Mouse (Mus musculus): ENCODE measurements around the gene Nr2c2. TPM values are rescaled to one million over a fixed set of nuclear protein-coding genes. Genes with fewer than 3 reads are reported as not detected.
A peak's percentile ranks its signal among the peaks of the same experiment; 100 is the strongest.
"Not testable (repeated sequence)": the region's sequence is repeated elsewhere in the genome, so short reads cannot be mapped to it uniquely, and the experiment has no call there.

The Nr2c2 gene
- polyA plus RNA-seq, 1 experiment from 2014 or later = 16.0 TPM

GRCm38 (mm10) chr6:92071121-92071839 lies 19.9 kb upstream of the Nr2c2 start:
- no peaks in the 10 kb centered on the region for H3K4me1 ChIP-seq (ENCODE audit: control insufficient read depth, insufficient read depth, low read depth, low read length)
- no peaks in the 10 kb centered on the region for H3K9me3 ChIP-seq (ENCODE audit: control insufficient read depth, low read length)
- H3K4me3 ChIP-seq (ENCODE audit: low read length) = no peak overlapping the region
- no peak overlapping the region for H3K27ac ChIP-seq (ENCODE audit: low read depth, low read length)
- no peak for ATAC-seq
- no peak overlapping the region for H3K4me2 ChIP-seq (ENCODE audit: low read length)
- H3K36me3 ChIP-seq (ENCODE audit: control insufficient read depth, insufficient read depth, low read length) = no peaks in the 10 kb centered on the region
- H3K9ac ChIP-seq (ENCODE audit: low read depth, low read length) = no peak overlapping the region
- WGBS = 52% methylated on average over 15 of the region's 15 CpGs
- no peaks in the 10 kb centered on the region for H3K27me3 ChIP-seq (replicated peaks; ENCODE audit: control insufficient read depth, insufficient read depth, low read length)

- H3K4me2 ChIP-seq (ENCODE audit: low read length) = no peak overlapping the region
- H3K9me3 ChIP-seq (ENCODE audit: control insufficient read depth, low read length) = no peaks in the 10 kb centered on the region
- no peak for ATAC-seq
- no peaks in the 10 kb centered on the region for H3K27me3 ChIP-seq (replicated peaks; ENCODE audit: control insufficient read depth, insufficient read depth, low read length)
- no peak overlapping the region for H3K9ac ChIP-seq (ENCODE audit: low read depth, low read length)
- no peak overlapping the region for H3K4me3 ChIP-seq (ENCODE audit: low read length)
- no peaks in the 10 kb centered on the region for H3K36me3 ChIP-seq (ENCODE audit: control insufficient read depth, insufficient read depth, low read length)
- 92% methylated on average over 2 of the region's 2 CpGs for WGBS
- H3K27ac ChIP-seq (ENCODE audit: low read depth, low read length) = no peak overlapping the region
- H3K4me1 ChIP-seq (ENCODE audit: control insufficient read depth, insufficient read depth, low read depth, low read length) = no peaks in the 10 kb centered on the region
These were observed 10.5 kb upstream of the Nr2c2 start for GRCm38 (mm10) chr6:92080730-92081129.

GRCm38 (mm10) chr6:92082756-92083155 lies 8.4 kb upstream of the Nr2c2 start:
- WGBS = 86% methylated on average over 4 of the region's 4 CpGs
- no peaks in the 10 kb centered on the region for H3K4me1 ChIP-seq (ENCODE audit: control insufficient read depth, insufficient read depth, low read depth, low read length)
- ATAC-seq = no peak
- H3K9ac ChIP-seq (ENCODE audit: low read depth, low read length) = no peak overlapping the region
- no peak overlapping the region for H3K27ac ChIP-seq (ENCODE audit: low read depth, low read length)
- H3K27me3 ChIP-seq (replicated peaks; ENCODE audit: control insufficient read depth, insufficient read depth, low read length) = no peaks in the 10 kb centered on the region
- H3K9me3 ChIP-seq (ENCODE audit: control insufficient read depth, low read length) = no peaks in the 10 kb centered on the region
- no peak overlapping the region for H3K4me3 ChIP-seq (ENCODE audit: low read length)
- no peak overlapping the region for H3K4me2 ChIP-seq (ENCODE audit: low read length)
- H3K36me3 ChIP-seq (ENCODE audit: control insufficient read depth, insufficient read depth, low read length) = no peaks in the 10 kb centered on the region

GRCm38 (mm10) chr6:92084932-92085331 lies 6.3 kb upstream of the Nr2c2 start:
- WGBS = 89% methylated on average over 3 of the region's 3 CpGs
- no peaks in the 10 kb centered on the region for H3K27me3 ChIP-seq (replicated peaks; ENCODE audit: control insufficient read depth, insufficient read depth, low read length)
- H3K9ac ChIP-seq (ENCODE audit: low read depth, low read length) = no peak overlapping the region
- H3K4me2 ChIP-seq (ENCODE audit: low read length) = no peak overlapping the region
- no peaks in the 10 kb centered on the region for H3K36me3 ChIP-seq (ENCODE audit: control insufficient read depth, insufficient read depth, low read length)
- H3K4me1 ChIP-seq (ENCODE audit: control insufficient read depth, insufficient read depth, low read depth, low read length) = peaks cover under 1% of the 10 kb centered on the region; the same call in 1 of the 2 replicates
- no peak overlapping the region for H3K27ac ChIP-seq (ENCODE audit: low read depth, low read length)
- H3K4me3 ChIP-seq (ENCODE audit: low read length) = no peak overlapping the region
- no peaks in the 10 kb centered on the region for H3K9me3 ChIP-seq (ENCODE audit: control insufficient read depth, low read length)
- ATAC-seq = no peak

- not testable (repeated sequence) for H3K36me3 ChIP-seq (ENCODE audit: control insufficient read depth, insufficient read depth, low read length); H3K27me3 ChIP-seq (replicated peaks; ENCODE audit: control insufficient read depth, insufficient read depth, low read length); H3K27ac ChIP-seq (ENCODE audit: low read depth, low read length); H3K9me3 ChIP-seq (ENCODE audit: control insufficient read depth, low read length); H3K9ac ChIP-seq (ENCODE audit: low read depth, low read length); H3K4me3 ChIP-seq (ENCODE audit: low read length); ATAC-seq; H3K4me2 ChIP-seq (ENCODE audit: low read length)
- WGBS = 88% methylated on average over 7 of the region's 7 CpGs
- H3K4me1 ChIP-seq (ENCODE audit: control insufficient read depth, insufficient read depth, low read depth, low read length) = peaks cover 20% of the 10 kb centered on the region
These were observed 2.0 kb upstream of the Nr2c2 start for GRCm38 (mm10) chr6:92089141-92089540.

- H3K9ac ChIP-seq (ENCODE audit: low read depth, low read length) = no peak overlapping the region
- no peaks in the 10 kb centered on the region for H3K27me3 ChIP-seq (replicated peaks; ENCODE audit: control insufficient read depth, insufficient read depth, low read length)
- H3K4me1 ChIP-seq (ENCODE audit: control insufficient read depth, insufficient read depth, low read depth, low read length) = peaks cover 25% of the 10 kb centered on the region
- ATAC-seq = no peak
- no peaks in the 10 kb centered on the region for H3K36me3 ChIP-seq (ENCODE audit: control insufficient read depth, insufficient read depth, low read length)
- no peak overlapping the region for H3K4me3 ChIP-seq (ENCODE audit: low read length)
- 97% methylated on average over 4 of the region's 4 CpGs for WGBS
- H3K4me2 ChIP-seq (ENCODE audit: low read length) = no peak overlapping the region
- no peaks in the 10 kb centered on the region for H3K9me3 ChIP-seq (ENCODE audit: control insufficient read depth, low read length)
- H3K27ac ChIP-seq (ENCODE audit: low read depth, low read length) = no peak overlapping the region
These were observed 1.2 kb upstream of the Nr2c2 start for GRCm38 (mm10) chr6:92089982-92090381.

- Histone ChIP-seq H3K4me3 (ENCODE audit: low read length) (peak overlapping the region; percentile 98), H3K9ac (ENCODE audit: low read depth, low read length) (peak overlapping the region; percentile 99), H3K4me2 (ENCODE audit: low read length) (peak overlapping the region; percentile 65), H3K27me3 (replicated peaks; ENCODE audit: control insufficient read depth, insufficient read depth, low read length) (no peaks in the 10 kb centered on the region), H3K4me1 (ENCODE audit: control insufficient read depth, insufficient read depth, low read depth, low read length) (peaks cover 28% of the 10 kb centered on the region), H3K27ac (ENCODE audit: low read depth, low read length) (peak overlapping the region; percentile 100), H3K36me3 (ENCODE audit: control insufficient read depth, insufficient read depth, low read length) (no peaks in the 10 kb centered on the region), H3K9me3 (ENCODE audit: control insufficient read depth, low read length) (no peaks in the 10 kb centered on the region)
- WGBS = 2% methylated on average over 4 of the region's 4 CpGs
- no peak; the same call in 1 of the 2 replicates for ATAC-seq
These were observed 693 bp upstream of the Nr2c2 start for GRCm38 (mm10) chr6:92090497-92090896.

GRCm38 (mm10) chr6:92091767-92092489 lies 738 bp downstream of the Nr2c2 start:
- peak overlapping the region; percentile 100 for H3K27ac ChIP-seq (ENCODE audit: low read depth, low read length)
- H3K4me2 ChIP-seq (ENCODE audit: low read length) = peak overlapping the region; percentile 74
- H3K9me3 ChIP-seq (ENCODE audit: control insufficient read depth, low read length) = no peaks in the 10 kb centered on the region
- H3K4me3 ChIP-seq (ENCODE audit: low read length) = peak overlapping the region; percentile 98
- no peaks in the 10 kb centered on the region for H3K27me3 ChIP-seq (replicated peaks; ENCODE audit: control insufficient read depth, insufficient read depth, low read length)
- H3K4me1 ChIP-seq (ENCODE audit: control insufficient read depth, insufficient read depth, low read depth, low read length) = peaks cover 28% of the 10 kb centered on the region
- H3K36me3 ChIP-seq (ENCODE audit: control insufficient read depth, insufficient read depth, low read length) = no peaks in the 10 kb centered on the region
- ATAC-seq = peak; percentile 98
- peak overlapping the region; percentile 99 for H3K9ac ChIP-seq (ENCODE audit: low read depth, low read length)
- under 1% methylated on average over 34 of the region's 81 CpGs for WGBS

GRCm38 (mm10) chr6:92092737-92093136 lies 1.5 kb downstream of the Nr2c2 start:
- H3K4me3 ChIP-seq (ENCODE audit: low read length) = peak overlapping the region; percentile 98
- H3K9me3 ChIP-seq (ENCODE audit: control insufficient read depth, low read length) = no peaks in the 10 kb centered on the region
- H3K27ac ChIP-seq (ENCODE audit: low read depth, low read length) = peak overlapping the region; percentile 100
- H3K27me3 ChIP-seq (replicated peaks; ENCODE audit: control insufficient read depth, insufficient read depth, low read length) = no peaks in the 10 kb centered on the region
- WGBS = 10% methylated on average over 3 of the region's 3 CpGs
- peaks cover 28% of the 10 kb centered on the region for H3K4me1 ChIP-seq (ENCODE audit: control insufficient read depth, insufficient read depth, low read depth, low read length)
- H3K36me3 ChIP-seq (ENCODE audit: control insufficient read depth, insufficient read depth, low read length) = no peaks in the 10 kb centered on the region
- ATAC-seq = no peak
- H3K4me2 ChIP-seq (ENCODE audit: low read length) = peak overlapping the region; percentile 74
- peak overlapping the region; percentile 99 for H3K9ac ChIP-seq (ENCODE audit: low read depth, low read length)

Measured in hindbrain, embryonic 16.5 days (tissue).